Mouse (Mus musculus): ENCODE data around the gene Tsc22d1. TPM values are rescaled to one million over a fixed set of nuclear protein-coding genes. Genes with fewer than 3 reads are reported as not detected.

The Tsc22d1 gene
- total and polyA plus RNA-seq, 3 experiments = 0.25 to 1.3 (median 0.69) TPM

GRCm38 (mm10) chr14:76488101-76489044 lies 73.6 kb downstream of the Tsc22d1 start:
- Histone ChIP-seq H3K4me1 (ENCODE audit: control insufficient read depth in 1 of 2, insufficient read depth in 2 of 2) (no peaks in the 10 kb centered on the region), H3K9me3 (replicated peaks; ENCODE audit: low read length) (no peaks in the 10 kb centered on the region), H3K9ac (ENCODE audit: insufficient read depth, low read depth) (no peak overlapping the region), H3K36me3 (replicated peaks in 1 of 2; ENCODE audit: control insufficient read depth in 1 of 2, insufficient read depth in 1 of 2, low read length in 1 of 2) (no peaks in the 10 kb centered on the region), H3K4me3 (replicated peaks in 1 of 3; ENCODE audit: low read depth in 2 of 3, low read length in 2 of 3, poor library complexity in 1 of 3) (no peak overlapping the region), H3K27me3 (replicated peaks) (no peaks in the 10 kb centered on the region), H3K79me2 (replicated peaks; ENCODE audit: control insufficient read depth, extremely low read depth, insufficient read depth, poor library complexity, severe bottlenecking) (no peaks in the 10 kb centered on the region), H3K27ac (ENCODE audit: insufficient read depth, low read depth) (no peak overlapping the region), H3K4me2 (ENCODE audit: insufficient read depth, low read depth, poor library complexity, severe bottlenecking) (no peak overlapping the region)
- in situ Hi-C loops (cut with MboI; ENCODE audit: low pct_ligation_motif_present, low pct_unique_long_range_greater_than_20kb, low sequenced_read_pairs) (no loop called here), dilution Hi-C loops (cut with MboI; ENCODE audit: extremely low pct_ligation_motif_present, extremely low pct_unique_long_range_greater_than_20kb, low sequenced_read_pairs) (loop anchor here (25.0 kb wide), 1 partner anchor 524 kb away; no protein-coding TSS in a partner anchor)
- no peak for TF ChIP-seq BHLHE40 (IDR thresholded peaks at IDR 0.05; ENCODE audit: low read depth, low read length)
- TF ChIP-seq CTCF (conservative IDR thresholded peaks at IDR 0.05 in 1 of 2, IDR thresholded peaks at IDR 0.05 in 1 of 2; ENCODE audit: low read depth in 2 of 2, low read length in 2 of 2) = peak in 1 of 2 experiments; percentile 33; a peak in 2 of 4 replicates
- no peak for TF ChIP-seq SIN3A (IDR thresholded peaks at IDR 0.05; ENCODE audit: low read length)
- DNase-seq (ENCODE audit: extremely low read depth) = no peak

GRCm38 (mm10) chr14:76489128-76489527 lies 74.4 kb downstream of the Tsc22d1 start:
- Histone ChIP-seq H3K36me3 (replicated peaks in 1 of 2; ENCODE audit: control insufficient read depth in 1 of 2, insufficient read depth in 1 of 2, low read length in 1 of 2) (no peaks in the 10 kb centered on the region), H3K9ac (ENCODE audit: insufficient read depth, low read depth) (no peak overlapping the region), H3K9me3 (replicated peaks; ENCODE audit: low read length) (no peaks in the 10 kb centered on the region), H3K79me2 (replicated peaks; ENCODE audit: control insufficient read depth, extremely low read depth, insufficient read depth, poor library complexity, severe bottlenecking) (no peaks in the 10 kb centered on the region), H3K27me3 (replicated peaks) (no peaks in the 10 kb centered on the region), H3K27ac (ENCODE audit: insufficient read depth, low read depth) (no peak overlapping the region), H3K4me3 (replicated peaks in 1 of 3; ENCODE audit: low read depth in 2 of 3, low read length in 2 of 3, poor library complexity in 1 of 3) (no peak overlapping the region), H3K4me2 (ENCODE audit: insufficient read depth, low read depth, poor library complexity, severe bottlenecking) (no peak overlapping the region), H3K4me1 (ENCODE audit: control insufficient read depth in 1 of 2, insufficient read depth in 2 of 2) (no peaks in the 10 kb centered on the region)
- dilution Hi-C loops (cut with MboI; ENCODE audit: extremely low pct_ligation_motif_present, extremely low pct_unique_long_range_greater_than_20kb, low sequenced_read_pairs) (loop anchor here (25.0 kb wide), 1 partner anchor 523 kb away; no protein-coding TSS in a partner anchor), in situ Hi-C loops (cut with MboI; ENCODE audit: low pct_ligation_motif_present, low pct_unique_long_range_greater_than_20kb, low sequenced_read_pairs) (no loop called here)
- DNase-seq (ENCODE audit: extremely low read depth) = no peak
- TF ChIP-seq ETS1 (conservative IDR thresholded peaks at IDR 0.05; ENCODE audit: low read depth, low read length) = no peak
- TF ChIP-seq MXI1 (IDR thresholded peaks at IDR 0.05; ENCODE audit: low read depth, low read length) = no peak
- TF ChIP-seq SMC3 (IDR thresholded peaks at IDR 0.05; ENCODE audit: low read depth, low read length) = no peak
- TF ChIP-seq BHLHE40 (IDR thresholded peaks at IDR 0.05; ENCODE audit: low read depth, low read length) = no peak
- TF ChIP-seq CHD1 (IDR thresholded peaks at IDR 0.05; ENCODE audit: low read depth, low read length) = no peak
- TF ChIP-seq TBP (conservative IDR thresholded peaks at IDR 0.05; ENCODE audit: low read depth, low read length) = no peak
- TF ChIP-seq RCOR1 (conservative IDR thresholded peaks at IDR 0.05; ENCODE audit: low read depth, low read length) = no peak
- no peak for TF ChIP-seq ZNF384 (IDR thresholded peaks at IDR 0.05; ENCODE audit: low read depth, low read length)
- no peak for TF ChIP-seq MEF2A (IDR thresholded peaks at IDR 0.05; ENCODE audit: borderline replicate concordance, low read depth, low read length)
- TF ChIP-seq POLR2AphosphoS2 (IDR thresholded peaks at IDR 0.05; ENCODE audit: low read depth, low read length) = no peak
- no peak for TF ChIP-seq MAFK (IDR thresholded peaks at IDR 0.05; ENCODE audit: insufficient replicate concordance, low read length)
- no peak for TF ChIP-seq ELF1 (IDR thresholded peaks at IDR 0.05; ENCODE audit: low read depth, low read length)
- no peak for TF ChIP-seq CTCF (conservative IDR thresholded peaks at IDR 0.05 in 1 of 2, IDR thresholded peaks at IDR 0.05 in 1 of 2; ENCODE audit: low read depth in 2 of 2, low read length in 2 of 2)
- TF ChIP-seq PAX5 (IDR thresholded peaks at IDR 0.05; ENCODE audit: low read length) = no peak
- TF ChIP-seq MAX (IDR thresholded peaks at IDR 0.05; ENCODE audit: low read length) = no peak
- no peak for TF ChIP-seq NELFE (IDR thresholded peaks at IDR 0.05; ENCODE audit: low read depth, low read length)
